Mouse (Mus musculus): Measurements from ENCODE around the gene Zhx3. TPM values are rescaled to one million over a fixed set of nuclear protein-coding genes. Genes with fewer than 3 reads are reported as not detected.

Gene Zhx3
- 17.4 and 22.0 TPM in 2 replicates for polyA plus RNA-seq (2021; fragmentation: Nextera tagmentation)
- long read RNA-seq, experiment 1, full-length matches to known transcripts: 1 of 32 reads
- long read RNA-seq, experiment 1, partial matches to known transcripts: 4 of 32 reads
- long read RNA-seq, experiment 1, other reads (novel, unspliced or antisense): 27 of 32 reads
- long read RNA-seq, experiment 2, full-length matches to known transcripts: 3 of 59 reads
- long read RNA-seq, experiment 2, partial matches to known transcripts: 11 of 59 reads
- long read RNA-seq, experiment 2, other reads (novel, unspliced or antisense): 45 of 59 reads

GRCm38 (mm10) chr2:160872890-160873382 lies at the start of gene Zhx3:
Gene Zhx3, minus strand, starts transcription at chr2:160872998.

GRCm38 (mm10) chr2:160912231-160912671 lies 39.5 kb upstream of the Zhx3 start, which contains the start of gene Emilin3:
Gene Emilin3, minus strand, starts transcription at chr2:160912328.

GRCm38 (mm10) chr2:160880453-160881195 lies 7.8 kb upstream of the Zhx3 start, which contains the start of gene Lpin3:
Gene Lpin3, plus strand, starts transcription at chr2:160880670.

GRCm38 (mm10) chr2:160731117-160731838 lies 141.5 kb downstream of the Zhx3 start, which contains the start of gene Plcg1:
Gene Plcg1, plus strand, starts transcription at chr2:160731300.

Other genes starting within 250 kb of the Zhx3 start
- 27.0 and 30.1 TPM in 2 replicates for gene Top1, start 227.1 kb downstream of the Zhx3 start, polyA plus RNA-seq (2021; fragmentation: Nextera tagmentation)
- gene Plcg1, start 141.7 kb downstream of the Zhx3 start, polyA plus RNA-seq (2021; fragmentation: Nextera tagmentation): 11.5 and 17.0 TPM in 2 replicates
- gene Lpin3, start 7.7 kb upstream of the Zhx3 start, polyA plus RNA-seq (2021; fragmentation: Nextera tagmentation): 0.58 and 1.1 TPM in 2 replicates
- gene Emilin3, start 39.3 kb upstream of the Zhx3 start, polyA plus RNA-seq (2021; fragmentation: Nextera tagmentation): not detected in 2 replicates
- 10.5 and 10.9 TPM in 2 replicates for gene Chd6, start 236.1 kb upstream of the Zhx3 start, polyA plus RNA-seq (2021; fragmentation: Nextera tagmentation)